Mouse (Mus musculus) heart, embryonic 10.5 days (tissue): ENCODE measurements around the gene Atg9a. TPM values are rescaled to one million over a fixed set of nuclear protein-coding genes. Genes with fewer than 3 reads are reported as not detected.

Experiments
- DNase-seq: peaks from one replicate; pipeline ENCODE4 v3.0.0-alpha.2; 2017; ENCODE audit warnings: low spot score
- H3K27ac ChIP-seq: fragments of 300-500 bp; sonication (generic); 2 replicates; pipeline ENCODE4 v1.5.1; 2016; ENCODE audit warnings: mild to moderate bottlenecking
- H3K27me3 ChIP-seq: fragments of 300-500 bp; sonication (generic); 2 replicates; pipeline ENCODE4 v1.6.1; 2016; ENCODE audit warnings: mild to moderate bottlenecking; ENCODE audit not compliant: poor library complexity, insufficient read depth, severe bottlenecking
- H3K36me3 ChIP-seq: fragments of 300-500 bp; sonication (generic); 2 replicates; pipeline ENCODE4 v1.6.1; 2016; ENCODE audit warnings: mild to moderate bottlenecking, moderate library complexity
- H3K4me1 ChIP-seq: fragments of 300-500 bp; sonication (generic); 2 replicates; pipeline ENCODE4 v1.6.1; 2016; ENCODE audit warnings: mild to moderate bottlenecking
- H3K4me3 ChIP-seq: fragments of 300-500 bp; sonication (generic); 2 replicates; pipeline ENCODE4 v1.5.1; 2016; ENCODE audit warnings: mild to moderate bottlenecking, moderate library complexity
- H3K9me3 ChIP-seq: fragments of 300-500 bp; sonication (generic); 2 replicates; pipeline ENCODE4 v1.6.1; 2016; ENCODE audit warnings: mild to moderate bottlenecking, moderate library complexity
- WGBS: fragments of 180-500 bp; shearing (Covaris S2); methylation state at CpG from one replicate; pipeline ENCODE4 v1.1.7; 2016; 5-methylcytosine and 5-hydroxymethylcytosine counted together
- microRNA-seq: library from miRNA; unstranded; fragments of <30 nt; microRNA quantifications from one replicate; pipeline ENCODE4, GENCODE M21; 2017
- polyA plus RNA-seq: library from polyadenylated mRNA; unstranded; fragments of >200 nt; fragmentation: Nextera tagmentation; extraction: Ambion mirVana; gene quantifications from 2 replicates; pipeline ENCODE4 v1.2.1, GENCODE M21; 2016

The Atg9a gene
- polyA plus RNA-seq, 1 experiment from 2014 or later = 27.5 TPM

- Histone ChIP-seq H3K27me3 (no peaks in the 10 kb centered on the region), H3K27ac (peak within 1 kb of the TSS; percentile 97), H3K36me3 (peaks cover 58% of the 10 kb centered on the region), H3K9me3 (no peaks in the 10 kb centered on the region), H3K4me1 (peaks cover 24% of the 10 kb centered on the region), H3K4me3 (peak within 1 kb of the TSS; percentile 93)
- under 1% methylated on average over 91 of the region's 91 CpGs for WGBS
- DNase-seq = peak; percentile 97
These were observed 49.4 kb downstream of the Atg9a start, which contains the start of the genes Cnppd1 and Retreg2 for GRCm38 (mm10) chr1:75142301-75143261. TSS of gene Cnppd1 (minus strand) at chr1:75142711. TSS of gene Retreg2 (plus strand) at chr1:75142778.

- Histone ChIP-seq H3K36me3 (peaks cover 58% of the 10 kb centered on the region), H3K27me3 (no peaks in the 10 kb centered on the region)
- WGBS = 0% methylated on average over 53 of the region's 53 CpGs
These were observed 50.4 kb downstream of the Atg9a start for GRCm38 (mm10) chr1:75141486-75142190.

GRCm38 (mm10) chr1:75140601-75141190 lies 51.3 kb downstream of the Atg9a start:
- Histone ChIP-seq H3K9me3 (no peaks in the 10 kb centered on the region), H3K27ac (peak overlapping the region; percentile 97), H3K4me3 (peak overlapping the region; percentile 93), H3K36me3 (peaks cover 56% of the 10 kb centered on the region), H3K27me3 (no peaks in the 10 kb centered on the region), H3K4me1 (peaks cover 27% of the 10 kb centered on the region)
- DNase-seq = no peak
- WGBS = 65% methylated on average over 4 of the region's 4 CpGs

More at GRCm38 (mm10) chr1:75141486-75142190, 50.4 kb downstream of the Atg9a start:
- no peaks in the 10 kb centered on the region for H3K9me3 ChIP-seq
- H3K4me3 ChIP-seq = peak overlapping the region; percentile 93
- DNase-seq = peak; percentile 90
- H3K27ac ChIP-seq = peak overlapping the region; percentile 97
- peaks cover 24% of the 10 kb centered on the region for H3K4me1 ChIP-seq

DNA sequence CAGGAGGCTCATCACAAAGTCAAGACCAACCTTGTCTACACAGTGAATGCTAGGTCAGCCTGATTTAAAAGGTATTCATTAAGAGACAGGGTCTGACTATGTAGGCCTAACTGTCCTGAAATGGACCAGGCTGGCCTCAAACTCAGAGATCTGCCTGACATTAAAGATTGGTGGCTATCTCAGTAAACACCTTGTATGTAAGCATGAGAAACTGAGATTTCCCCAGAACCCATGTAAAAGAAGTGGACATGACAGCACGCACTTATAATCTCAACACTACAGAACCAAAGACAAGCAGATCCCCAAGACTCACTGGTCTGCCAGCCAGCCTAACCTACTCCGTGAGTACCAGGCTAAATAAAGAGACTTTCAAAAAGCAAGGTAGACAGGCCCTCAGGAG lies 53.5 kb downstream of the Atg9a start:
- DNase-seq = no peak
- H3K4me1 ChIP-seq = peaks cover 19% of the 10 kb centered on the region
- no peak overlapping the region for H3K27ac ChIP-seq
- H3K9me3 ChIP-seq = no peaks in the 10 kb centered on the region
- no peak overlapping the region for H3K4me3 ChIP-seq
- H3K36me3 ChIP-seq = peaks cover 44% of the 10 kb centered on the region
- H3K27me3 ChIP-seq = 0 out of 2 replicates have a peak, but pooled peaks cover 1% of the 10 kb centered on the region
- WGBS = 86% methylated on average over 2 of the region's 2 CpGs

DNA sequence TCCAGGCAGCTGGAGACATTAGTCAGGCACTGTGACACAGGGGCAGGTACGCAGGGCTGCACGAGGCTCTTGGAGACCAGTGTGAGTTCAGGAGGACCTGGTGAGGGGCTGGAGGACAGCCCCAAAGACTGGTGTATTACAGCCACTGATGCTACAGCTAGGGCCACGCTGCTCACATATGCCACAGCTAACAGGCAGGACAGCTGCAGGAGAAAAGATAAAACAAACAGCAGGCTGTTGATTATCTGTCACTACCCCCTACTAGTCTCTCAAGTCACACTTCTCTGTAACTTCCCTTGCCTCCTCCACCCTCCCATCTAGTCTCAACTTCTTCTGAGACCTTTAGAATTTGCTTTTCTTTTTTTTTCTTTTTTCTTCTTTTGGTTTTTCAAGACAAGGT lies 55.3 kb downstream of the Atg9a start:
- Histone ChIP-seq H3K27ac (peak overlapping the region; percentile 69), H3K36me3 (peaks cover 44% of the 10 kb centered on the region), H3K9me3 (no peaks in the 10 kb centered on the region), H3K4me3 (no peak overlapping the region), H3K4me1 (peaks cover 20% of the 10 kb centered on the region), H3K27me3 (peaks cover 15% of the 10 kb centered on the region; the same call in 1 of the 2 replicates)
- peak; percentile 84 for DNase-seq
- 38% methylated on average over 3 of the region's 3 CpGs for WGBS

- Histone ChIP-seq H3K27ac (peak overlapping the region; percentile 69), H3K4me3 (no peak overlapping the region), H3K27me3 (peaks cover 15% of the 10 kb centered on the region; the same call in 1 of the 2 replicates), H3K9me3 (no peaks in the 10 kb centered on the region), H3K4me1 (peaks cover 17% of the 10 kb centered on the region), H3K36me3 (peaks cover 44% of the 10 kb centered on the region)
- no peak for DNase-seq
- 51% methylated on average over 6 of the region's 6 CpGs for WGBS
These were observed 55.7 kb downstream of the Atg9a start for GRCm38 (mm10) chr1:75136293-75136692.

DNA sequence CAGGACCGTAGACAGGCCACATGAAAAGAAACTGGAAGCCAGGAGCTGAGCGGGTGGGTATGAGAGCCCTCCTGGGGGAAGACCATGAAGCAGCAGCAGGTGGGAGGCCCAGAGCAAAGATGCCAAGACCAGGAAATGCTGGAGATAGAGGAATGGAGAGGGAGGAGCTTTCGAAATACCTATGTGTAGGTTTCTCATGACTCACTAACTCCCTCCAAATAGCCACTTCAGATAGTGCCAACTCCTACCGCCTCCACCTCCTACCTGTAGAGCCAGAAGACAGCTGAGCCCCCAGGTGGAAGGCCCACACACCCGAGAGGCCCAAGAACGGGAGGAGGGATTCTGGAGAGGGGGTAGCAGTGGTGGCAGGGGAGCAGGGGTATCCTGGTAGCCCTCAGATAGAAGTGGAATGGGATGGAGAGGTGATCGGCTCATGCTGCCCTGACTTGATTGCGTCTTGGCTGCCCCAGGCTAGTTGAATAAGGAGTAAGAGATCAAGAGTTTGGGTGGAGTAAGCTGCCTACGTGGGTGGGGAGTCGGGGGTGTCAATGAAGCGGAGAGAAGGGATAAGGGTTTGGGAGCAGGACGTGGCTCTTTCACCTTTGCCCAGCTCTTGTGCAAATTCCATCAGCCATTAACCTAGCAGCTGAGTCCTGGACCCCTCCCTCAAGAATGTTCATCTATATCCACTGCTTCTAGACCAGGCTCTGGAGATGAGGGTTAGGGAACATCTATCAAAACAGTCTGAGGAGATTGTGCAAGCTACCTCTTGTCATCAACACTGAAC lies 58.4 kb downstream of the Atg9a start, which contains the start of gene Slc23a3:
Gene Slc23a3 (minus strand): TSS at position 470 of the 787 bp plus-strand sequence.
- H3K9me3 ChIP-seq = no peaks in the 10 kb centered on the region
- H3K4me3 ChIP-seq = no peak within 1 kb of the TSS
- 0 out of 2 replicates have a peak, but pooled peaks cover 7% of the 10 kb centered on the region for H3K4me1 ChIP-seq
- H3K27ac ChIP-seq = no peak within 1 kb of the TSS
- WGBS = 61% methylated on average over 12 of the region's 12 CpGs
- H3K27me3 ChIP-seq = peaks cover 18% of the 10 kb centered on the region; the same call in 1 of the 2 replicates
- H3K36me3 ChIP-seq = peaks cover 34% of the 10 kb centered on the region
- no peak for DNase-seq

Small RNA genes lying within 50 kb of the gene (microRNA-seq; reads per million reads assigned to microRNA genes)
- not detected for gene Gm27943

Other genes starting within 250 kb of the Atg9a start
- gene Ihh, start 240.5 kb downstream of the Atg9a start, polyA plus RNA-seq = 0.11 and 0.75 TPM in 2 replicates
- gene Nhej1, start 67.0 kb downstream of the Atg9a start, polyA plus RNA-seq = 10.2 and 10.3 TPM in 2 replicates
- gene Slc23a3, start 58.3 kb downstream of the Atg9a start, polyA plus RNA-seq = 0.06 TPM in 1 of 2 replicates, not detected in the other
- gene Cnppd1, start 49.5 kb downstream of the Atg9a start, polyA plus RNA-seq = 36.3 TPM in 2 replicates
- gene Retreg2, start 49.4 kb downstream of the Atg9a start, polyA plus RNA-seq = 30.4 and 37.5 TPM in 2 replicates
- 30.2 and 32.1 TPM in 2 replicates for gene Zfand2b, start 23.6 kb downstream of the Atg9a start, polyA plus RNA-seq
- gene Abcb6, start 11.8 kb downstream of the Atg9a start, polyA plus RNA-seq = 24.6 and 29.8 TPM in 2 replicates
- gene Ankzf1, start within 50 bp of the Atg9a start, polyA plus RNA-seq = 24.7 and 28.5 TPM in 2 replicates
- gene Glb1l, start 18.6 kb upstream of the Atg9a start, polyA plus RNA-seq = 7.9 and 10.9 TPM in 2 replicates
- 103 and 131 TPM in 2 replicates for gene Stk16, start 18.6 kb upstream of the Atg9a start, polyA plus RNA-seq
- 35.2 and 50.8 TPM in 2 replicates for gene Tuba4a, start 27.7 kb upstream of the Atg9a start, polyA plus RNA-seq
- not detected in 2 replicates for gene A630095N17Rik, start 39.9 kb upstream of the Atg9a start, polyA plus RNA-seq
- gene Dnajb2, start 44.2 kb upstream of the Atg9a start, polyA plus RNA-seq = 24.5 and 32.4 TPM in 2 replicates
- gene Ptprn, start 72.3 kb upstream of the Atg9a start, polyA plus RNA-seq = 0.70 and 0.84 TPM in 2 replicates
- not detected in 2 replicates for gene Resp18, start 86.2 kb upstream of the Atg9a start, polyA plus RNA-seq
- 142 and 144 TPM in 2 replicates for gene Dnpep, start 125.8 kb upstream of the Atg9a start, polyA plus RNA-seq
- gene Des, start 168.1 kb upstream of the Atg9a start, polyA plus RNA-seq = 341 and 642 TPM in 2 replicates
- gene Speg, start 183.1 kb upstream of the Atg9a start, polyA plus RNA-seq = 77.9 and 80.0 TPM in 2 replicates
- gene Gmppa, start 243.7 kb upstream of the Atg9a start, polyA plus RNA-seq = 73.4 and 75.4 TPM in 2 replicates